Mouse (Mus musculus) testis, adult 2 months (tissue): ENCODE measurements around the gene Asic1. TPM values are rescaled to one million over a fixed set of nuclear protein-coding genes. Genes with fewer than 3 reads are reported as not detected.

Source experiments
- H3K27ac ChIP-seq: fragments of 200-500 bp; 2 replicates; pipeline ENCODE4 v1.5.1; 2012; ENCODE audit warnings: low read depth, low read length; ENCODE audit not compliant: control insufficient read depth, insufficient read depth
- H3K27me3 ChIP-seq: fragments of 200-500 bp; 2 replicates; pipeline ENCODE4 v1.6.1; 2012; ENCODE audit warnings: mild to moderate bottlenecking, low read length, moderate library complexity; ENCODE audit not compliant: control insufficient read depth, insufficient read depth
- H3K36me3 ChIP-seq: fragments of 200-500 bp; 2 replicates; pipeline ENCODE4 v1.6.1; 2012; ENCODE audit warnings: mild to moderate bottlenecking, low read length; ENCODE audit not compliant: control insufficient read depth, insufficient read depth
- H3K4me1 ChIP-seq: fragments of 200-500 bp; 2 replicates; pipeline ENCODE4 v1.6.1; 2012; ENCODE audit warnings: low read length; ENCODE audit not compliant: control insufficient read depth, insufficient read depth
- H3K4me3 ChIP-seq: fragments of 200-500 bp; 2 replicates; pipeline ENCODE4 v1.5.1; 2012; ENCODE audit warnings: low read depth, mild to moderate bottlenecking, low read length, moderate library complexity, mixed read lengths; ENCODE audit not compliant: control insufficient read depth
- CTCF ChIP-seq: fragments of 200-500 bp; IDR thresholded peaks from 2 replicates; pipeline ENCODE4 v1.5.1; 2012; ENCODE audit warnings: low read depth, mild to moderate bottlenecking, inconsistent platforms, low read length, moderate library complexity; ENCODE audit not compliant: control insufficient read depth, insufficient read depth, insufficient replicate concordance
- POLR2A ChIP-seq: fragments of 200-500 bp; IDR thresholded peaks from 2 replicates; pipeline ENCODE4 v1.6.1; 2012; ENCODE audit warnings: low read depth, mild to moderate bottlenecking, inconsistent platforms, low read length, moderate library complexity; ENCODE audit not compliant: control insufficient read depth
- polyA plus RNA-seq: library from polyadenylated mRNA; depleted of rRNA; stranded (reverse); fragments of >200 nt; gene quantifications from 2 replicates; pipeline ENCODE4 v1.2.3, GENCODE M21; 2012

Gene Asic1
- polyA plus RNA-seq, 1 experiment, result 0.16 TPM

GRCm38 (mm10) chr15:99643832-99644231 lies 26.3 kb upstream of the Asic1 start:
- H3K27ac ChIP-seq, result no peak overlapping the region
- H3K4me3 ChIP-seq, result no peak overlapping the region
- H3K36me3 ChIP-seq, result no peaks in the 10 kb centered on the region; the same call in 1 of the 2 replicates
- TF ChIP-seq CTCF, result no peak
- no peak for TF ChIP-seq POLR2A
- H3K4me1 ChIP-seq, result peaks cover 3% of the 10 kb centered on the region; the same call in 1 of the 2 replicates
- H3K27me3 ChIP-seq, result no peaks in the 10 kb centered on the region

- TF ChIP-seq POLR2A, result no peak
- no peak for TF ChIP-seq CTCF
- Histone ChIP-seq H3K4me3 (no peak overlapping the region), H3K27ac (no peak overlapping the region), H3K36me3 (no peaks in the 10 kb centered on the region), H3K27me3 (no peaks in the 10 kb centered on the region), H3K4me1 (peaks cover 3% of the 10 kb centered on the region; the same call in 1 of the 2 replicates)
Measured at GRCm38 (mm10) chr15:99644776-99645175, 25.4 kb upstream of the Asic1 start.

- H3K36me3 ChIP-seq, result no peaks in the 10 kb centered on the region
- no peaks in the 10 kb centered on the region for H3K27me3 ChIP-seq
- H3K4me1 ChIP-seq, result peaks cover 5% of the 10 kb centered on the region
- H3K4me3 ChIP-seq, result no peak overlapping the region
- no peak for TF ChIP-seq CTCF
- no peak for TF ChIP-seq POLR2A
- no peak overlapping the region for H3K27ac ChIP-seq
Measured at GRCm38 (mm10) chr15:99648326-99648725, 21.8 kb upstream of the Asic1 start.

GRCm38 (mm10) chr15:99649067-99649761 lies 21.0 kb upstream of the Asic1 start:
- no peaks in the 10 kb centered on the region for H3K36me3 ChIP-seq
- H3K4me3 ChIP-seq, result no peak overlapping the region
- H3K4me1 ChIP-seq, result peaks cover 5% of the 10 kb centered on the region
- H3K27ac ChIP-seq, result no peak overlapping the region
- TF ChIP-seq POLR2A (no peak), CTCF (no peak)
- H3K27me3 ChIP-seq, result no peaks in the 10 kb centered on the region

GRCm38 (mm10) chr15:99650304-99650703 lies 19.9 kb upstream of the Asic1 start:
- no peaks in the 10 kb centered on the region for H3K36me3 ChIP-seq
- peak overlapping the region; percentile 8; the same call in 1 of the 2 replicates for H3K4me3 ChIP-seq
- H3K27ac ChIP-seq, result no peak overlapping the region
- peaks cover 5% of the 10 kb centered on the region for H3K4me1 ChIP-seq
- TF ChIP-seq POLR2A (no peak), CTCF (no peak)
- no peaks in the 10 kb centered on the region for H3K27me3 ChIP-seq

- TF ChIP-seq CTCF, result no peak
- TF ChIP-seq POLR2A, result peak; percentile 60; the same call in 1 of the 2 replicates
- no peaks in the 10 kb centered on the region for H3K27me3 ChIP-seq
- H3K4me1 ChIP-seq, result peaks cover 2% of the 10 kb centered on the region
- no peak within 1 kb of the TSS for H3K27ac ChIP-seq
- no peaks in the 10 kb centered on the region for H3K36me3 ChIP-seq
- H3K4me3 ChIP-seq, result peak within 1 kb of the TSS; percentile 87
Measured at GRCm38 (mm10) chr15:99651163-99651872, 18.9 kb upstream of the Asic1 start, which contains the start of gene Racgap1. Gene Racgap1 (minus strand): TSS chr15:99651656.
